Mouse (Mus musculus) myocyte (in vitro differentiated cells): Measurements from ENCODE around the gene Pacrg. TPM values are rescaled to one million over a fixed set of nuclear protein-coding genes. Genes with fewer than 3 reads are reported as not detected.

Experiments
- H3K27me3 ChIP-seq: one replicate; pipeline ENCODE4 v1.6.1; 2011; ENCODE audit not compliant: control insufficient read depth, insufficient read depth, insufficient read length
- H3K36me3 ChIP-seq: one replicate; pipeline ENCODE4 v1.6.1; 2011; ENCODE audit not compliant: control insufficient read depth, insufficient read depth
- H3K4me2 ChIP-seq: one replicate; pipeline ENCODE4 v1.6.1; 2011; ENCODE audit warnings: low read depth, control low read depth
- H3K4me3 ChIP-seq: one replicate; pipeline ENCODE4 v1.5.1; 2011; ENCODE audit warnings: mild to moderate bottlenecking, control low read depth, moderate library complexity
- H3K79me2 ChIP-seq: one replicate; pipeline ENCODE4 v1.6.1; 2011; ENCODE audit not compliant: control insufficient read depth, insufficient read depth
- H3ac ChIP-seq: one replicate; pipeline ENCODE4 v1.6.1; 2011; ENCODE audit not compliant: control insufficient read depth, insufficient read length
- CEBPB ChIP-seq: IDR thresholded peaks from 2 replicates; pipeline ENCODE4 v1.6.1; 2011; ENCODE audit warnings: mild to moderate bottlenecking, moderate library complexity; ENCODE audit not compliant: poor library complexity, insufficient read depth, severe bottlenecking
- E2F4 ChIP-seq: IDR thresholded peaks from one replicate; pipeline ENCODE4 v1.6.1; 2011; ENCODE audit warnings: mild to moderate bottlenecking, control low read depth, moderate library complexity; ENCODE audit not compliant: insufficient read depth
- MAX ChIP-seq: IDR thresholded peaks from one replicate; pipeline ENCODE4 v1.6.1; 2011; ENCODE audit warnings: low read depth, mild to moderate bottlenecking, control low read depth
- MYOD1 ChIP-seq, 3 experiments: IDR thresholded peaks; one replicate each; pipeline ENCODE4 v1.6.1; 2011; ENCODE audit warnings: control low read depth in 2 of 3, low read depth in 2 of 3, mild to moderate bottlenecking in 2 of 3, moderate library complexity in 1 of 3; ENCODE audit not compliant: insufficient read length in 2 of 3, control insufficient read depth in 1 of 3
- MYOG ChIP-seq, 3 experiments: IDR thresholded peaks; one replicate each; pipeline ENCODE4 v1.6.1; 2011; ENCODE audit warnings: control low read depth in 2 of 3, low read depth in 2 of 3, mild to moderate bottlenecking in 2 of 3; ENCODE audit not compliant: insufficient read length in 2 of 3, control insufficient read depth in 1 of 3, insufficient read depth in 1 of 3
- POLR2A ChIP-seq: IDR thresholded peaks from one replicate; pipeline ENCODE4 v1.6.1; 2011; ENCODE audit warnings: low read depth, mild to moderate bottlenecking, control low read depth, moderate library complexity; ENCODE audit not compliant: insufficient read length
- POLR2AphosphoS2 ChIP-seq: IDR thresholded peaks from one replicate; pipeline ENCODE4 v1.6.1; 2011; ENCODE audit warnings: low read depth, control low read depth; ENCODE audit not compliant: insufficient read length
- REST ChIP-seq: IDR thresholded peaks from one replicate; pipeline ENCODE4 v1.6.1; 2011; ENCODE audit warnings: mild to moderate bottlenecking, control low read depth, moderate library complexity; ENCODE audit not compliant: insufficient read depth, insufficient read length
- SRF ChIP-seq: IDR thresholded peaks from one replicate; pipeline ENCODE4 v1.6.1; 2011; ENCODE audit warnings: low read depth; ENCODE audit not compliant: control insufficient read depth, insufficient read length
- TCF12 ChIP-seq: IDR thresholded peaks from one replicate; pipeline ENCODE4 v1.6.1; 2011; ENCODE audit warnings: mild to moderate bottlenecking, control low read depth; ENCODE audit not compliant: poor library complexity, insufficient read depth, severe bottlenecking
- TCF3 ChIP-seq: IDR thresholded peaks from one replicate; pipeline ENCODE4 v1.6.1; 2011; ENCODE audit warnings: low read depth, control low read depth; ENCODE audit not compliant: insufficient read length
- USF1 ChIP-seq: IDR thresholded peaks from one replicate; pipeline ENCODE4 v1.6.1; 2011; ENCODE audit warnings: low read depth, mild to moderate bottlenecking, control low read depth, moderate library complexity
- polyA plus RNA-seq: library from polyadenylated mRNA; unstranded; fragments of >200 nt; fragmentation: generic; extraction: Trizol; gene quantifications from one replicate; pipeline ENCODE4 v1.2.1, GENCODE M21; 2012; ENCODE audit warnings: missing spikeins

Pacrg gene
- polyA plus RNA-seq, 1 experiment, result 0.64 TPM

GRCm38 (mm10) chr17:10389740-10390139 lies 450.4 kb downstream of the Pacrg start:
- no peaks in the 10 kb centered on the region for H3K27me3 ChIP-seq
- no peaks in the 10 kb centered on the region for H3K36me3 ChIP-seq
- peak overlapping the region; percentile 71 for H3K4me2 ChIP-seq
- no peak overlapping the region for H3K4me3 ChIP-seq
- no peak overlapping the region for H3ac ChIP-seq
- H3K79me2 ChIP-seq, result no peaks in the 10 kb centered on the region
- TF ChIP-seq MYOD1 (IDR thresholded peaks at IDR 0.05; ENCODE audit: control insufficient read depth in 1 of 3, insufficient read length in 2 of 3, low read depth in 2 of 3), result no peak
- no peak for TF ChIP-seq TCF3
- TF ChIP-seq POLR2AphosphoS2, result no peak
- no peak for TF ChIP-seq MYOG (IDR thresholded peaks at IDR 0.05; ENCODE audit: control insufficient read depth in 1 of 3, insufficient read depth in 1 of 3, insufficient read length in 2 of 3, low read depth in 2 of 3)
- TF ChIP-seq POLR2A, result peak; percentile 17

- H3K27me3 ChIP-seq, result no peaks in the 10 kb centered on the region
- no peak overlapping the region for H3K4me3 ChIP-seq
- no peak overlapping the region for H3K4me2 ChIP-seq
- no peaks in the 10 kb centered on the region for H3K36me3 ChIP-seq
- TF ChIP-seq MYOG (IDR thresholded peaks at IDR 0.05; ENCODE audit: control insufficient read depth in 1 of 3, insufficient read depth in 1 of 3, insufficient read length in 2 of 3, low read depth in 2 of 3) (peak in 2 of 3 experiments; percentile 32 to 57), CEBPB (no peak), REST (no peak), USF1 (no peak), MAX (no peak), MYOD1 (IDR thresholded peaks at IDR 0.05; ENCODE audit: control insufficient read depth in 1 of 3, insufficient read length in 2 of 3, low read depth in 2 of 3) (peak in 1 of 3 experiments; percentile 60), TCF12 (no peak)
- no peak overlapping the region for H3ac ChIP-seq
- no peaks in the 10 kb centered on the region for H3K79me2 ChIP-seq
These were observed 453.6 kb downstream of the Pacrg start for GRCm38 (mm10) chr17:10386548-10386947.

- no peaks in the 10 kb centered on the region for H3K36me3 ChIP-seq
- H3K79me2 ChIP-seq, result no peaks in the 10 kb centered on the region
- H3K4me2 ChIP-seq, result no peak overlapping the region
- H3K27me3 ChIP-seq, result no peaks in the 10 kb centered on the region
- H3ac ChIP-seq, result no peak overlapping the region
- H3K4me3 ChIP-seq, result no peak overlapping the region
- TF ChIP-seq TCF12 (no peak), MYOG (IDR thresholded peaks at IDR 0.05; ENCODE audit: control insufficient read depth in 1 of 3, insufficient read depth in 1 of 3, insufficient read length in 2 of 3, low read depth in 2 of 3) (no peak), REST (no peak), TCF3 (no peak), POLR2AphosphoS2 (no peak), E2F4 (no peak)
These were observed 456.7 kb downstream of the Pacrg start for GRCm38 (mm10) chr17:10383406-10383805.

GRCm38 (mm10) chr17:10378467-10379175 lies 461.5 kb downstream of the Pacrg start:
- H3K4me2 ChIP-seq, result peak overlapping the region; percentile 79
- TF ChIP-seq TCF12 (no peak), MYOG (IDR thresholded peaks at IDR 0.05; ENCODE audit: control insufficient read depth in 1 of 3, insufficient read depth in 1 of 3, insufficient read length in 2 of 3, low read depth in 2 of 3) (peak in 2 of 3 experiments; percentile 66 to 90), TCF3 (no peak), SRF (no peak), E2F4 (no peak), USF1 (no peak), MAX (no peak), POLR2AphosphoS2 (no peak), MYOD1 (IDR thresholded peaks at IDR 0.05; ENCODE audit: control insufficient read depth in 1 of 3, insufficient read length in 2 of 3, low read depth in 2 of 3) (peak in 2 of 3 experiments; percentile 57 to 83), REST (no peak), CEBPB (no peak), POLR2A (no peak)
- H3K79me2 ChIP-seq, result no peaks in the 10 kb centered on the region
- H3K36me3 ChIP-seq, result no peaks in the 10 kb centered on the region
- H3ac ChIP-seq, result no peak overlapping the region
- H3K27me3 ChIP-seq, result no peaks in the 10 kb centered on the region
- no peak overlapping the region for H3K4me3 ChIP-seq

- H3K27me3 ChIP-seq, result no peaks in the 10 kb centered on the region
- no peaks in the 10 kb centered on the region for H3K79me2 ChIP-seq
- H3K4me2 ChIP-seq, result no peak overlapping the region
- H3ac ChIP-seq, result no peak overlapping the region
- TF ChIP-seq SRF (no peak), USF1 (no peak), REST (no peak), TCF12 (no peak), POLR2A (no peak)
- no peaks in the 10 kb centered on the region for H3K36me3 ChIP-seq
- H3K4me3 ChIP-seq, result no peak overlapping the region
These were observed 462.5 kb downstream of the Pacrg start for GRCm38 (mm10) chr17:10377606-10378005.
